Mouse (Mus musculus) kidney, embryonic 15.5 days (tissue): ENCODE results near the gene Ypel3. TPM values are rescaled to one million over a fixed set of nuclear protein-coding genes. Genes with fewer than 3 reads are reported as not detected.

ENCODE experiments used
- ATAC-seq: fragments of 200-750 bp; cut with Nextera tagmentation; replicated peaks from 2 replicates; pipeline ENCODE4 v1.8.0; 2017; ENCODE audit warnings: moderate TSS enrichment; ENCODE audit not compliant: low FRiP score
- H3K27ac ChIP-seq: fragments of 300-500 bp; sonication (generic); 2 replicates; pipeline ENCODE4 v1.5.1; 2015; ENCODE audit warnings: mild to moderate bottlenecking, inconsistent platforms
- H3K27me3 ChIP-seq: fragments of 300-500 bp; sonication (generic); 2 replicates; pipeline ENCODE4 v1.6.1; 2015; ENCODE audit warnings: inconsistent platforms
- H3K36me3 ChIP-seq: fragments of 300-500 bp; sonication (generic); 2 replicates; pipeline ENCODE4 v1.6.1; 2015; ENCODE audit warnings: inconsistent platforms
- H3K4me1 ChIP-seq: fragments of 300-500 bp; sonication (generic); 2 replicates; pipeline ENCODE4 v1.6.1; 2015; ENCODE audit warnings: inconsistent platforms
- H3K4me2 ChIP-seq: fragments of 300-500 bp; sonication (generic); 2 replicates; pipeline ENCODE4 v1.6.1; 2015; ENCODE audit warnings: moderate library complexity, mild to moderate bottlenecking, inconsistent platforms
- H3K4me3 ChIP-seq: fragments of 300-500 bp; sonication (generic); replicated peaks from 2 replicates; pipeline ENCODE4 v1.5.1; 2015; ENCODE audit warnings: mild to moderate bottlenecking, inconsistent platforms
- H3K9ac ChIP-seq: fragments of 300-500 bp; sonication (generic); 2 replicates; pipeline ENCODE4 v1.6.1; 2015; ENCODE audit warnings: mild to moderate bottlenecking, inconsistent platforms
- H3K9me3 ChIP-seq: fragments of 300-500 bp; sonication (generic); replicated peaks from 2 replicates; pipeline ENCODE4 v1.6.1; 2016; ENCODE audit warnings: inconsistent platforms
- WGBS: fragments of 180-500 bp; shearing (Covaris S2); methylation state at CpG from one replicate; pipeline ENCODE4 v1.1.7; 2015; ENCODE audit warnings: mixed read lengths; 5-methylcytosine and 5-hydroxymethylcytosine counted together
- polyA plus RNA-seq: library from polyadenylated mRNA; unstranded; fragments of >200 nt; fragmentation: Nextera tagmentation; extraction: Ambion mirVana; gene quantifications from 2 replicates; pipeline ENCODE4 v1.2.1, GENCODE M21; 2015

Ypel3 gene
- polyA plus RNA-seq, 1 experiment from 2014 or later: 82.2 TPM

DNA sequence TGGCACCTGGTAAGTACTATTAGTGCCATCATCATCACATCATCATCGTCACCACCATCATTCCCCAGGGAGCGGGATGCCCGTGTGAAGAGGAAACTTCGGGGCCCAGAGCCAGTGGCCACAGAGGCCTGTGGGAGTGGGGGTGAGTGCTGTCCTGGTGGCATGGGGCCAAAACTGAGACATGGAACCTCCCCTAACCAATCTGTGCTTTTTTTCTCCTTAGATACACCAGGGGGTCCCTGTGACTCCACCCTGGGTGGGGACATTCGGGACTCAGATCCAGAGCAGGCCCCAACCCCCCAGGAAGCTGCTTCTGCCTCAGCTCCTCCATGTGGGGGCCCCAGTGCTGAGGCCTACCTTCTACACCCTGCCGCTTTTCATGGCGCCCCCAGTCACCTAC lies 7.7 kb downstream of the Ypel3 start:
- H3K9ac ChIP-seq: no peak overlapping the region
- no peaks in the 10 kb centered on the region for H3K9me3 ChIP-seq
- H3K4me3 ChIP-seq: no peak overlapping the region
- no peak overlapping the region for H3K27ac ChIP-seq
- 54% methylated on average over 7 of the region's 7 CpGs for WGBS
- no peak overlapping the region for H3K4me2 ChIP-seq
- ATAC-seq: no peak
- peaks cover 58% of the 10 kb centered on the region for H3K36me3 ChIP-seq
- no peaks in the 10 kb centered on the region for H3K27me3 ChIP-seq
- peaks cover 24% of the 10 kb centered on the region for H3K4me1 ChIP-seq

- H3K36me3 ChIP-seq: peaks cover 64% of the 10 kb centered on the region
- 47% methylated on average over 4 of the region's 4 CpGs for WGBS
Observed at GRCm38 (mm10) chr7:126785056-126785455, 8.3 kb downstream of the Ypel3 start.

GRCm38 (mm10) chr7:126786142-126786541 lies 9.4 kb downstream of the Ypel3 start:
- WGBS: 84% methylated on average over 14 of the region's 14 CpGs
- ATAC-seq: no peak
- peaks cover 66% of the 10 kb centered on the region for H3K36me3 ChIP-seq

More at GRCm38 (mm10) chr7:126785056-126785455, 8.3 kb downstream of the Ypel3 start:
- no peak overlapping the region for H3K4me2 ChIP-seq
- no peak overlapping the region for H3K27ac ChIP-seq
- H3K4me3 ChIP-seq: no peak overlapping the region
- peaks cover 24% of the 10 kb centered on the region for H3K4me1 ChIP-seq
- H3K27me3 ChIP-seq: no peaks in the 10 kb centered on the region
- H3K9ac ChIP-seq: no peak overlapping the region
- no peak for ATAC-seq
- H3K9me3 ChIP-seq: no peaks in the 10 kb centered on the region

DNA sequence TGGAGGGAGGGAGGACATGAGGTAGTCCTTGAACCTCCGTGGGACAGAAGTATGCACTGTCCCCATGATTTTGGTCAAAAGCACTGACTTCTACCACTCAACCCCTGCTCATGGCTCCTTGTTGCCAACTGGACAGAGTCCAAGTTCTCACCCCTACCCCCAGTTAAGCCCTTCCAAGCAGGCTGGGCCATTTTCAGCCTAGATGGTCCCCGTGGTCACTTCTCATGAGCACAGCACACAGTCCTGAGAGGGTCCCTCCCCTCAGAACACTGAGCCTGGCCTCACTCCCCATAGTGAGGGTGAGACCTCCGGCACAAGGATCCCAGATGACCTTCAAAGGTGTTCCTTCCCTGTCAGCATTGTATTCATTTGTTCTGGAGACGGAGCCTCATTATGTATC lies 12.4 kb downstream of the Ypel3 start:
- no peak overlapping the region for H3K27ac ChIP-seq
- no peaks in the 10 kb centered on the region for H3K9me3 ChIP-seq
- peaks cover 69% of the 10 kb centered on the region for H3K36me3 ChIP-seq
- H3K4me2 ChIP-seq: no peak overlapping the region
- H3K4me1 ChIP-seq: peaks cover 32% of the 10 kb centered on the region
- H3K9ac ChIP-seq: no peak overlapping the region
- no peak overlapping the region for H3K4me3 ChIP-seq
- 80% methylated on average over 4 of the region's 4 CpGs for WGBS
- ATAC-seq: no peak
- no peaks in the 10 kb centered on the region for H3K27me3 ChIP-seq

More at GRCm38 (mm10) chr7:126786142-126786541, 9.4 kb downstream of the Ypel3 start:
- no peak overlapping the region for H3K4me2 ChIP-seq
- peaks cover 24% of the 10 kb centered on the region for H3K4me1 ChIP-seq
- H3K27ac ChIP-seq: no peak overlapping the region
- no peaks in the 10 kb centered on the region for H3K9me3 ChIP-seq
- no peak overlapping the region for H3K4me3 ChIP-seq
- no peak overlapping the region for H3K9ac ChIP-seq
- no peaks in the 10 kb centered on the region for H3K27me3 ChIP-seq

DNA sequence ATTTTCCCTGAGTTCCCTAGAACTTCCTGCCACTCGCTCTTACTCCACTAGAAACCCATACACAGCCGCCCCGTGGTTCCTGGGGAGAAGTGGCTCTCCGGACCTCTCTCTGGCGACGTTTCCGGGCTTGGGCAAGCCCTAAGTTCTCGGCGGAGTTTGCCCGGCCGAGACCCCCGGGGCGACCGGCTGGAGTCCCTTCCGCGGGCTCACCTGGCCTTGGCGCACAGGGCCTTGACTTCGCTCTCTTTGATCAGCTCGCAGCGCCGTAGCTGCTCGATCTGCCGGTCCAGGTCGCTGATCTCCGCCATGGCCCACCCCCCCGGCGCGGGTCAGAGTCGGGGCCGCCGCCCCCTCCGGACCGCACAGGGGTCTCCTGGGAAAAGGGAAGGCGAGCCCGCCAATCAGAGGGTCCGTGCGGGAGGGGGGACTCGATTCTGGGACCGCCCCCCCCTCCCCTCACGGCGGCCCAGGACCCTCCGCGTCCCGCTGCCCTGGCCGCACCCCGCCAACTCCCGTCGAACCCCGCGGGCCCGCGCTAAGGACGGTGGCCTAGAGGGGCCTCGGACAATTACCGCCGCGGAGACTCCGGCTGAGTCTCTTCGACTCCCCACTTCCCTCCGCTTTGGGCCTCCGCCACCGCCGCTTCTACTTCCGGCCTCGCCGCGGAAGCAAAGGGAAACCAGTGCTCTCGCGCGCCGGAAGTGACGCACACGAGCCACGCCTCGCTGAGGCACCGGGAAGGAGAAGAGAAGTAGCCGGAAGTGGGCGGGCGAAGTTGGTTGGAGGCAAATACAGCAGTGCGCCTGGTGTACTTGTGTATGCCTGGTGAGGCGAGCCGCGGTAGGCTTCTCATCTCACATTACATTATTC lies 15.3 kb downstream of the Ypel3 start, which contains the start of gene Ppp4c:
Ppp4c (minus strand) TSS at position 646 of the 870 bp plus-strand sequence.
- Histone ChIP-seq H3K27ac (peak within 1 kb of the TSS; percentile 98), H3K9ac (peak within 1 kb of the TSS; percentile 96), H3K27me3 (no peaks in the 10 kb centered on the region), H3K4me3 (peak within 1 kb of the TSS; percentile 67), H3K4me2 (peak within 1 kb of the TSS; percentile 70), H3K4me1 (peaks cover 61% of the 10 kb centered on the region), H3K36me3 (peaks cover 69% of the 10 kb centered on the region), H3K9me3 (no peaks in the 10 kb centered on the region)
- WGBS: under 1% methylated on average over 75 of the region's 83 CpGs
- peak; percentile 94 for ATAC-seq

DNA sequence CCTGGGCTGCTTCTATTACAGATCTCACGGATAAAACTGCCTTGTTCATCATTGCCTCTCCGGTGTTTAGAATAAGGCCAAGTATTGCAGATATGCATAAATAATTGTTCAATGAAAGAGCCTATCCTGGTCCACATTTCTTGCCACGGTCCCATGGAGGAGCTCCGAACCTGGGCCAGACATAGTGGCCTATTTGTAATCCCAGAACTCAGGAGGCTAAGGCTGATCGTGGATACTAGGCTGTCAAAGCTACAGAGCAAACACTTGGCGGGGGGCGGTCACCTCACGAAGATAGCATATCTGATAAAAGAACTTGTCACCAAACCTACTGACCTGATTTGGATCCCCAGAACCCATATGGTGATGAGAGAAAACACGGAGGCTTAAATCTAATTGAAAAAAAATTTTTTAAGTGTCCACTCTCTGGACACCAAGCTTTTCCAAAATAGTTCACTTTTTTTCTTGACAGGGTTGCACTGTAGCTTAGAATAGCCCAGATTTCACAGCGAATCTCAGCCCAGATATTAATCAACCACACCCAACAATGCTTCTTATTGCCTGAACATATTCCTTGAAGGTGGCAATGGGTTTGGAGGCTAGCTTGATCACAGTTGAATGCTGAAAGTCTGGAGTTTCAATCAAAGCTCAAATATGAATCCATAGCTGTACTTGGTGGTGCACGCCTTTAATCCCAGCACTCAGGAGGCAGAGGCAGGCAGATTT lies 16.1 kb downstream of the Ypel3 start:
- 0 out of 2 replicates have a peak, but pooled peaks have one; percentile 0 for ATAC-seq
- 25% methylated on average over 11 of the region's 11 CpGs for WGBS
- peaks cover 67% of the 10 kb centered on the region for H3K36me3 ChIP-seq
- no peaks in the 10 kb centered on the region for H3K27me3 ChIP-seq
- peak overlapping the region; percentile 67 for H3K4me3 ChIP-seq
- peaks cover 69% of the 10 kb centered on the region for H3K4me1 ChIP-seq
- peak overlapping the region; percentile 96 for H3K9ac ChIP-seq
- no peaks in the 10 kb centered on the region for H3K9me3 ChIP-seq
- H3K27ac ChIP-seq: peak overlapping the region; percentile 98
- peak overlapping the region; percentile 70 for H3K4me2 ChIP-seq

- no peaks in the 10 kb centered on the region for H3K27me3 ChIP-seq
- ATAC-seq: no peak
- H3K4me1 ChIP-seq: peaks cover 73% of the 10 kb centered on the region
- H3K4me2 ChIP-seq: 0 out of 2 replicates have a peak overlapping the region, but pooled peaks have one; percentile 70
- H3K36me3 ChIP-seq: peaks cover 59% of the 10 kb centered on the region
- WGBS: 79% methylated on average over 4 of the region's 4 CpGs
- H3K27ac ChIP-seq: peak overlapping the region; percentile 98
- no peak overlapping the region for H3K9ac ChIP-seq
- H3K9me3 ChIP-seq: no peaks in the 10 kb centered on the region
- 0 out of 2 replicates have a peak overlapping the region, but pooled peaks have one; percentile 67 for H3K4me3 ChIP-seq
Observed at GRCm38 (mm10) chr7:126793456-126794270, 16.9 kb downstream of the Ypel3 start.

GRCm38 (mm10) chr7:126794271-126794605 lies 17.5 kb downstream of the Ypel3 start:
- Histone ChIP-seq H3K4me1 (peaks cover 73% of the 10 kb centered on the region), H3K27ac (peak overlapping the region; percentile 98; the same call in 1 of the 2 replicates), H3K9me3 (no peaks in the 10 kb centered on the region), H3K36me3 (peaks cover 53% of the 10 kb centered on the region), H3K4me3 (no peak overlapping the region), H3K4me2 (no peak overlapping the region), H3K9ac (no peak overlapping the region), H3K27me3 (no peaks in the 10 kb centered on the region)
- 60% methylated on average over 4 of the region's 4 CpGs for WGBS
- ATAC-seq: no peak

- Histone ChIP-seq H3K4me2 (no peak overlapping the region), H3K9ac (no peak overlapping the region), H3K27me3 (no peaks in the 10 kb centered on the region), H3K36me3 (peaks cover 43% of the 10 kb centered on the region), H3K4me3 (no peak overlapping the region; the same call in 1 of the 2 replicates), H3K27ac (no peak overlapping the region), H3K4me1 (peaks cover 72% of the 10 kb centered on the region), H3K9me3 (no peaks in the 10 kb centered on the region)
- ATAC-seq: no peak
- 81% methylated on average over 16 of the region's 16 CpGs for WGBS
Observed at GRCm38 (mm10) chr7:126795387-126796317, 18.9 kb downstream of the Ypel3 start.

DNA sequence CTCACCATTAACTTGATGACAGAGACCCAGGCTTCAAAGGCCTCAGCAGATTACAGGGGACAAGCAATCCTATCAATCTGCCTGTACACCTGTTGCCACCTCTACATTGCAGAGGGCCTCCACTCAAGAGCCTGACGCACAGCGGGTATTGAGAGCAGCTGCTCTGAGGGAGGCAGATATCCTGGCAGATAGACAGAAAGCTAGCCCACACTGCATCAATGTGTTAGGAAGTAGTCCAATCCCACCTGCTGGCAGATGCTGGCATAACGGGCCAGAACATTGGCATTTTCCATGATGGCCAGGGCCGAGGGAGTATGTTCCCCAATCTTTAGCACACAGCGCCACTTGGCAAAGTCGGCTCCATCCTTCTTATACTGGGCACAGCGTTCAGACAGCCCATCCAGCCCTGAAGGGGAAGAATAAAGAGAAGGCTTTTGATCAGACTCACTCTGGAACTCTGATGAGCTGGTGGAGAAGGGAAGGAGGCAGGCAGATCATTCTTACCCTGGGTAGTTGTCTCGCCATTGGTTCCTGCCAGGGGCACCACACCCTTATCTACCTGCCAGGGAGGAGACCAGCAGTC lies 19.7 kb downstream of the Ypel3 start:
- peaks cover 70% of the 10 kb centered on the region for H3K4me1 ChIP-seq
- H3K36me3 ChIP-seq: peaks cover 43% of the 10 kb centered on the region
- WGBS: 72% methylated on average over 8 of the region's 8 CpGs
- H3K4me3 ChIP-seq: peak overlapping the region; percentile 81
- H3K9me3 ChIP-seq: no peaks in the 10 kb centered on the region
- H3K4me2 ChIP-seq: peak overlapping the region; percentile 75
- no peak overlapping the region for H3K27ac ChIP-seq
- H3K27me3 ChIP-seq: no peaks in the 10 kb centered on the region
- H3K9ac ChIP-seq: peak overlapping the region; percentile 92; the same call in 1 of the 2 replicates
- no peak for ATAC-seq
